Mouse (Mus musculus) midbrain, embryonic 11.5 days (tissue): ENCODE measurements around the gene 2310034G01Rik. TPM values are rescaled to one million over a fixed set of nuclear protein-coding genes. Genes with fewer than 3 reads are reported as not detected.

Experiments
- ATAC-seq: fragments of 200-750 bp; cut with Nextera tagmentation; 2 replicates; pipeline ENCODE4 v1.8.0; 2017; ENCODE audit warnings: moderate TSS enrichment, moderate library complexity; ENCODE audit not compliant: low FRiP score
- DNase-seq: peaks from one replicate; pipeline ENCODE4 v3.0.0; 2015; ENCODE audit warnings: low spot score; ENCODE audit errors: missing footprints
- H3K27ac ChIP-seq: fragments of 300-500 bp; sonication (generic); 2 replicates; pipeline ENCODE4 v1.5.1; 2014; ENCODE audit warnings: low read depth, low read length
- H3K27me3 ChIP-seq: fragments of 300-500 bp; sonication (generic); 2 replicates; pipeline ENCODE4 v1.6.1; 2014; ENCODE audit warnings: mild to moderate bottlenecking, low read length, moderate library complexity, mixed read lengths; ENCODE audit not compliant: control insufficient read depth, insufficient read depth
- H3K36me3 ChIP-seq: fragments of 300-500 bp; sonication (generic); 2 replicates; pipeline ENCODE4 v1.6.1; 2014; ENCODE audit warnings: mild to moderate bottlenecking, low read length, moderate library complexity, mixed read lengths; ENCODE audit not compliant: control insufficient read depth, insufficient read depth
- H3K4me1 ChIP-seq: fragments of 300-500 bp; sonication (generic); 2 replicates; pipeline ENCODE4 v1.6.1; 2014; ENCODE audit warnings: low read length; ENCODE audit not compliant: control insufficient read depth, insufficient read depth
- H3K4me2 ChIP-seq: fragments of 300-500 bp; sonication (generic); 2 replicates; pipeline ENCODE4 v1.6.1; 2014; ENCODE audit warnings: mild to moderate bottlenecking, moderate library complexity
- H3K4me3 ChIP-seq: fragments of 300-500 bp; sonication (generic); 2 replicates; pipeline ENCODE4 v1.5.1; 2014; ENCODE audit warnings: low read depth, low read length
- H3K9ac ChIP-seq: fragments of 300-500 bp; sonication (generic); 2 replicates; pipeline ENCODE4 v1.6.1; 2014; ENCODE audit warnings: low read length
- H3K9me3 ChIP-seq: fragments of 300-500 bp; sonication (generic); 2 replicates; pipeline ENCODE4 v1.6.1; 2016; ENCODE audit warnings: low read length; ENCODE audit not compliant: control insufficient read depth
- WGBS: fragments of 180-500 bp; shearing (Covaris S2); extraction: QIAGEN DNeasy Blood & Tissue Kit; methylation state at CpG from one replicate; pipeline ENCODE4 v1.1.7; 2014; 5-methylcytosine and 5-hydroxymethylcytosine counted together
- polyA plus RNA-seq: library from polyadenylated mRNA; unstranded; fragments of >200 nt; fragmentation: Nextera tagmentation; extraction: Ambion mirVana; gene quantifications from 2 replicates; pipeline ENCODE4 v1.2.1, GENCODE M21; 2014

Gene 2310034G01Rik
- polyA plus RNA-seq, 1 experiment from 2014 or later: 1.6 TPM

DNA sequence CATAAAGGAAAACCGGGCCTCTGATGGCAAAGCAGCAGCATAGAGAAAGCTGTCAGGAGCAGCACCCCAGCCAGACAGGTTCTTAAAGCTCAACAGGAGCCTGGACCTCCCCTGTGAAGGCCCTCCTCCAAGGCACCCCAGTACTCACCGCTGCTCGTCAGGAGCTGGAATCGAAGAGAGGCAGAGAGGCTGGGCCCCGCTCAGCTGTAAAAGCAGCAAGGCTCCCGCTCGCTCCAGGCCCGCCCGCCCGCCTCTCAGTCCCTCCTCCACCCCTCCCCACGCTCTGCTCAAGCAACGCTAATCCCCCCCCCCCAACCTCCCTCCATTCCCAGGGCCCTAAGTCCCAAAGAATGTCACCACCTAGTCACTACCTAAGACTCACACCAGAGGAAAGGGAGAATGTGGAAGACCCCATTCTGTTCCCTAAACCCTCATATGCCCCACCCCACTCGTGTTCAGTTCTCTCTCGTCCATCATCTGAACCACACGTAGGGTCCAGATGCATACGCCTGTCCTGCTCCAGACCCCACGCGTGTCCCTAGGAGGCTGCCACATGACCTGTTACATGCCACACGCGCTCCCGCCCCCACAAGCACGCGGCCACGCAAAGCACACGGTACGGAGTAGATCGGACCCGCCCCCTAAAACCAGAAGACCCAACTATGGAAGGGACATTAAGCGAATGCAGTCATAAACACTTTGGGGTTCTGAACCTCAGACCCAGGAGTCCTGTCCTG, 23.9 kb downstream of the 2310034G01Rik start:
- no peak for DNase-seq
- H3K9me3 ChIP-seq: no peaks in the 10 kb centered on the region
- ATAC-seq: no peak
- peaks cover 43% of the 10 kb centered on the region for H3K4me1 ChIP-seq
- no peak overlapping the region for H3K27ac ChIP-seq
- peaks cover 15% of the 10 kb centered on the region for H3K27me3 ChIP-seq
- peak overlapping the region; percentile 24 for H3K4me3 ChIP-seq
- 3% methylated on average over 25 of the region's 29 CpGs for WGBS
- H3K4me2 ChIP-seq: peak overlapping the region; percentile 100
- H3K36me3 ChIP-seq: no peaks in the 10 kb centered on the region
- peak overlapping the region; percentile 44 for H3K9ac ChIP-seq

DNA sequence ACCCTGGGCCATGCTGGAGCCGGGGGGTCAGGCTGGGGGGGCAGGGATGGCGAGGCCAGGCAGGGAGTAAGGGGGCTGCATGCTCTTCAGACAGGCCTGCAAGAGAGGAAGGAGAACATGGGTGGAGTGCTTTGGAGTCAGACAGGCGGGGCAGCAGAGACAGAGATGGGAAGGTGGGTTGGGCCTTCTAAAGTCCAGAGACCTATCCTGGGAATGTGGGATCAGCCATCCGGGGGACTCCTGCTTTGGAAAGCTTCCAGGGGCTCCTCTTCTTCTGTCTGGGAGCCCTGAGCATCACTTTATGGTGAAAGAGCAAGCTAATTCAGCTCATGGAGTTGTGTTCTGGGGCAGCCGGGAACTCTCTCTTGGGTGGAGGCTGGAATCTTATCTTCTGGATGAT, 25.2 kb downstream of the 2310034G01Rik start:
- H3K36me3 ChIP-seq: no peaks in the 10 kb centered on the region
- H3K4me3 ChIP-seq: no peak overlapping the region
- peaks cover 49% of the 10 kb centered on the region for H3K4me1 ChIP-seq
- ATAC-seq (no peak), DNase-seq (peak; percentile 57)
- no peak overlapping the region for H3K27ac ChIP-seq
- H3K4me2 ChIP-seq: no peak overlapping the region
- H3K9me3 ChIP-seq: no peaks in the 10 kb centered on the region
- 68% methylated on average over 5 of the region's 5 CpGs for WGBS
- H3K9ac ChIP-seq: no peak overlapping the region
- H3K27me3 ChIP-seq: peaks cover 22% of the 10 kb centered on the region

GRCm38 (mm10) chr19:46324366-46324765, 25.7 kb downstream of the 2310034G01Rik start:
- Histone ChIP-seq H3K9ac (no peak overlapping the region), H3K27me3 (peaks cover 28% of the 10 kb centered on the region), H3K27ac (no peak overlapping the region), H3K9me3 (no peaks in the 10 kb centered on the region), H3K4me1 (peaks cover 45% of the 10 kb centered on the region), H3K4me3 (no peak overlapping the region), H3K36me3 (no peaks in the 10 kb centered on the region), H3K4me2 (no peak overlapping the region)
- DNase-seq (no peak), ATAC-seq (no peak)
- WGBS: 78% methylated on average over 11 of the region's 11 CpGs

DNA sequence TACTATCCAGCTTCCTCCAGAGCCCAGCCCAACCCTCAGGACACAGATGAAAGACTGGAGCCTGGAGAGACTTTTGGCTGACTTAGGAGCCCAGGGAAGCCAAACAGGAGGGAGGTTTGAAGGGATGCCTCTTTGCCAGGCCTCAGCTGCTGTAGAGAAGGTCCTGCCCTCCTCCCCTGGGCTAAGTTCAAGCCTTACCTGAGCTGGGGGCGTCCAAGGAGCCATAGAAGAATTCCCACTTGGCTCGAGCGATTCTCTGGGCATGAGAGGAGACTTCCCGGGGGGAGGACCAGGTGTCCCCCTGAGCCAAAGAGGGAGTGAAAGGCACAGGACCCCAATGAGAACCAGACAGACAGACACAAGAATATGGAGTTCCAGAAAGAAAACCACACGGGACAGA, 26.4 kb downstream of the 2310034G01Rik start:
- Histone ChIP-seq H3K4me3 (no peak overlapping the region), H3K9ac (no peak overlapping the region), H3K36me3 (no peaks in the 10 kb centered on the region), H3K9me3 (no peaks in the 10 kb centered on the region), H3K4me1 (peaks cover 44% of the 10 kb centered on the region), H3K4me2 (no peak overlapping the region), H3K27me3 (peaks cover 34% of the 10 kb centered on the region), H3K27ac (no peak overlapping the region)
- ATAC-seq (no peak), DNase-seq (no peak)
- WGBS: 73% methylated on average over 5 of the region's 5 CpGs

- 80% methylated on average over 13 of the region's 13 CpGs for WGBS
- peaks cover 46% of the 10 kb centered on the region for H3K4me1 ChIP-seq
- ATAC-seq (no peak), DNase-seq (peak; percentile 67)
- 0 out of 2 replicates have a peak overlapping the region, but pooled peaks have one; percentile 27 for H3K9ac ChIP-seq
- no peak overlapping the region for H3K27ac ChIP-seq
- no peaks in the 10 kb centered on the region for H3K36me3 ChIP-seq
- H3K4me3 ChIP-seq: no peak overlapping the region
- H3K9me3 ChIP-seq: no peaks in the 10 kb centered on the region
- H3K4me2 ChIP-seq: no peak overlapping the region
- peaks cover 41% of the 10 kb centered on the region for H3K27me3 ChIP-seq
Observed at GRCm38 (mm10) chr19:46322996-46323572, 27.0 kb downstream of the 2310034G01Rik start.

- Histone ChIP-seq H3K4me2 (peak overlapping the region; percentile 26), H3K4me3 (no peak overlapping the region), H3K27ac (peak overlapping the region; percentile 65), H3K27me3 (peaks cover 48% of the 10 kb centered on the region), H3K36me3 (no peaks in the 10 kb centered on the region), H3K4me1 (peaks cover 46% of the 10 kb centered on the region), H3K9ac (peak overlapping the region; percentile 27), H3K9me3 (no peaks in the 10 kb centered on the region)
- no peak for ATAC-seq
- DNase-seq: peak; percentile 83
- WGBS: 56% methylated on average over 11 of the region's 11 CpGs
Observed at GRCm38 (mm10) chr19:46322144-46322995, 27.7 kb downstream of the 2310034G01Rik start.

DNA sequence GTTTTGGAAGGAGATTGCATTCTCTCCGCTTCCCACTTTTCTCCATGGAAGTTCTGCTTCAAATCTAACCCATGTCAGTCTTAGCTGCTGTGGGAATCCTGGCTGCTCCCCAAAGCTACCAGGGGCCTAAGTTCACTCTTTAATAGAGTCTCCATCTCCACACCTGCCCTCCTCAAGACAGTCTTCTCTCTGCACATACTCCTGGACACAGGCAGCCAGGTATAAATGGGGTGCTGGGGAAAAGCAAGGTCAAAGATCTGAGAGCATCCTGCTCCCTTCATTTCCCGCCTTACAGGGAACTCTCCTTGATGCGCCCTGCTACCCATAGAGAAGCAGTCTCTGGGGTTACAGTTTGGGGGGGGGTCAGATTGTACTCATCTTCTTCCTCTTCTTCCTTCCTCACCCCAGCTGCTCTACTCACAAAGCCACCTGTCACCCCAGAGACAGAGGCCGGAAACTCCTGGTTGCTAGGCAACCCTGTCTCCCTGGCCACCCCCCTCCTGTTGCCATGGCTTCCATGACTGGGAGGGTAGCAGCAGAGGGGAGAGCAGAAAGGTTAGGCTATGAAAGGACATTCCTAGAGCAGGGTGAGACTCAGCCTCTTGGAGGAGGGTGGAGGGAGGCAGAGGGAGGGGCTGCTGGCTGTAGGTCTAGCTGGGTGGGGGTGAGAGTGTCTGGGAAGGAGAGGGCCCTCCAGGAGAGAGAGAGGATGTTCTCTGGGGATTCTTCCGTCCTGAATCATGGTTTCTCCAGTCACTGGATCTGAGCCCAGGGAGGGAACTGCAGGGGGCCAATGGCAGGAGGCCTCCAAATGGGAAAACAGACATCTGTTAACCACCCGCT, 28.8 kb downstream of the 2310034G01Rik start:
- Histone ChIP-seq H3K36me3 (no peaks in the 10 kb centered on the region), H3K4me3 (no peak overlapping the region), H3K9me3 (no peaks in the 10 kb centered on the region), H3K4me1 (peaks cover 44% of the 10 kb centered on the region), H3K9ac (no peak overlapping the region), H3K4me2 (peak overlapping the region; percentile 26), H3K27me3 (peaks cover 55% of the 10 kb centered on the region), H3K27ac (peak overlapping the region; percentile 65)
- peak; percentile 87 for ATAC-seq
- peak; percentile 94 for DNase-seq
- 21% methylated on average over 6 of the region's 6 CpGs for WGBS

GRCm38 (mm10) chr19:46320076-46320785, 29.9 kb downstream of the 2310034G01Rik start:
- ATAC-seq (no peak), DNase-seq (peak; percentile 83)
- no peak overlapping the region for H3K9ac ChIP-seq
- no peak overlapping the region for H3K27ac ChIP-seq
- H3K4me2 ChIP-seq: no peak overlapping the region
- H3K36me3 ChIP-seq: no peaks in the 10 kb centered on the region
- no peaks in the 10 kb centered on the region for H3K9me3 ChIP-seq
- no peak overlapping the region for H3K4me3 ChIP-seq
- peaks cover 60% of the 10 kb centered on the region for H3K27me3 ChIP-seq
- 83% methylated on average over 8 of the region's 8 CpGs for WGBS
- H3K4me1 ChIP-seq: peaks cover 37% of the 10 kb centered on the region
